Mouse (Mus musculus) kidney, adult 2 months (tissue): ENCODE data around the gene Zfp420.

Experiments
- CTCF ChIP-seq: fragments of 200-500 bp; conservative IDR thresholded peaks from 2 replicates; pipeline ENCODE4 v1.5.1; 2011; ENCODE audit warnings: low read depth, mild to moderate bottlenecking, control low read depth, low read length, moderate library complexity, mixed read lengths; ENCODE audit not compliant: insufficient read depth, insufficient read length
- POLR2A ChIP-seq: fragments of 200-500 bp; IDR thresholded peaks from one replicate; pipeline ENCODE4 v1.6.1; 2011; ENCODE audit warnings: low read depth, low read length, control low read depth

DNA sequence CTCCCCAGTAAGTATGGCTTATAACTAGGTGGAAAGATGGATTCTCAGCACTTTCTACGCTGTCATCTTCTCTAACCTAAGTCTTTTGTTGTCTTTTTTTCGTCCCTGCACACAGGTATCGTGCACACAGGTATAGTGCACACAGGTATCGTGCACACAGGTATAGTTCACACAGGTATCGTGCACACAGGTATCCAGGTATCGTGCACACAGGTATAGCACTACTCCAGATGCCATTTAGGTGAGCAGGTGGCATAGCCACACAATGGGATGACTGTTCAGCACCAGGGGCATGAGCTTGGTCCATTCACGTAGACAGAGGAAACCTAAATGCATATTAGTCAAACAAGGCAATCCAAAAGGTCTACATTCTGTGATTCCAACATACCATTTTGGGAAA, 30.7 kb downstream of the Zfp420 start:
- TF ChIP-seq CTCF (no peak), POLR2A (no peak)
